Mouse (Mus musculus): ENCODE results near the gene Tmem107.

The Tmem107 gene

DNA sequence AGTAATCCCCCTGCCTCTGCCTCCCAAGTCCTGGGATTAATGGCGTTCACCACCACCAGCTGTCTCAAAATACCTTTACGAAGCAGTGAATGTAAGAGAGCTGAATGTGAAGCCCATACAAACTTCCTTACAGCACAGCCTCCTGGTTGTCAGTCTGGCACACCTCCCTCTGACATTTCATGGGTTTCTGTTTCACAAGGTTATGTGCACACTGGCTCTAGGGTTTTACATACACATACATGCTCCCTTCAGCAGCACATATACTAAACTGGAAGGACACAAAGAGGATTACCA, 4.1 kb downstream of the Tmem107 start:
- no peak for DNase-seq (ENCODE audit: low spot score in 2 of 2)

DNA sequence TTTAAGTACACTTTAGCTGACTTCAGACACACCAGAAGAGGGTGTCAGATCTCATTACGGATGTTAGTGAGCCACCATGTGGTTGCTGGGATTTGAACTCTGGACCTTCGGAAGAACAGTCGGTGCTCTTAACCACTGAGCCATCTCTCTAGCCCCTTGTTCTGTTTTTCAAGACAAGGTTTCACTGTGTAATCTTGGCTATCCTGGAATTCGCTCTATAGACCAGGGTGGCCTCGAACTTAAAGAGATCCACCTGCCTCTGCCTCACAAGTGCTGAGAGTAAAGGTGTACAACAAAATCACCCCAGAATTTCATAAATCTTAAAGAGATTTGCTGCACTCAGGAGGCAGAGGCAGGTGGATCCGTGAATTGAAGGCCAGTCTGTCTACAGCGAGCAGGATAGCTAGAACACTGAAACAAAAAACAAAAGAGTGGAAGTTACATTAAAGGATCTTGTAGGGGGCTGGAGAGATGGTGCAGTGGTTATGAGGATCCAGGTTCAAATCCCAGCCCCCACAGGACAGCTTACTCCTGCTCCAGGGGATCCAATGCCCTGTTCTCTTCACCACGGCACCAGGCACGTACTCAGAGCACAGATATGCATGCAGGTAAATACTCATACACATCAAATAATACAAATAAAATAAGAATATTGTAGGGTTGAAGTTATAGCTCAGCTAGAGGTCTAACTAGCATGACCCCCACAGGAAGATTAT, 5.3 kb downstream of the Tmem107 start:
- no peak for DNase-seq (ENCODE audit: low spot score in 2 of 2)

DNA sequence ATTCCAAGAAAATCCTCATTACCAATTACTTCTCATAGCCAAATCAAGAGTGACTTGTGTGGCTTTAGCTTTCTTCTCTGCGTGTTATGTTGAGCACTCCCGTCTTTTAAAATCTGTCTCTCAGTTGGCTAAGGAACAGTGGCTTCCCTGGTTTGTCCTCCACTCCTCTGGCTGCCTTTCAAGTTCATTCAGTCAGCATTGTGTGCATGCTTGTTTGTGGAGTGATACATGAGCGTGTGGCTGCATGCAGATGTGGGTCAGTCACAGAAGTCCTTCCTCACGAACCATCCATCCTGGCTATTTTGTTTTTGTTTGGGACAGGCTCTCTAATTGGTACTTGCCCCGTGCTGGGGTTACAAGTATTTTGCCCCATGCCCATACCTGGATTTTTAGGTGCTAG, 6.0 kb downstream of the Tmem107 start:
- no peak for DNase-seq (ENCODE audit: low spot score in 2 of 2)

DNA sequence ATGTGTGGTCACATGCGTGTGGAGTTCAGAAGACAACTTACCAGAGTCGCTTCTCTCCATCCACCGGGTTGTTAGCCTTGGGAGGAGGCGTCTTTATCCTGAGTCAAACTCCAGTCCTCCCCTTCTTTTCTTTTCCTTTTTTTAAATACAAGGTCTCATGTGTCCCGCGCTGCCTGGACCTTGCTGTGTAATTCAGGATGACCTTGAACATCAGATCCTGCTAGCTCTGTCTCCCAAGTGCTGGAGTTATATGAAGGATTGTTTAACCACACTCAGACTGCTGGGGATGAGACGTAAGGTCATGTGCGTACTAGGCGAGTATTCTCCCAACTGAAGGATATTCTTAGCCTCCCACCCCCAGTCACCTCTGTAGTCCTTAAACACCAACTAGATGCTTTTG, 6.7 kb downstream of the Tmem107 start:
- DNase-seq (ENCODE audit: low spot score in 2 of 2), result no peak

DNA sequence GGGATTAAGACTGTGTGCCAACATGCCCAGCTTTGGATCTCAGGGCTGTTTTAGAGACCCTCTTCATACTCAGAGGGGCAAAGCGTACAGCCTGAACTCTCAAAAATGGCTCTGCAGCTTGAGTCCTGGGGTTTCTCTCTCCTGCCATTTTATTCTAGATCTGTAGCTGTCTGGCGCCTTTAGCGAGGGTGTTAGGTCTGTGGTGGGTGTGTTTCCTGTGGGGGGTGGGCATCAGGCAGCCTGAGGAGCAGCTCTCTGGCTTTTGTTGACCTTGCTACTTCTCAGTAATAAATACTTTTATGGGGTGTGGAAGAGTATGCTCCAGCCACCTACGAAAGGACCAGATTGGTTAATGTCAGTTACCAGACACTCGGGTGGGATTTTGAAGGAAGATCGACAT, 7.4 kb downstream of the Tmem107 start:
- no peak for DNase-seq (ENCODE audit: low spot score in 2 of 2)

- DNase-seq (ENCODE audit: low spot score in 2 of 2), result peak; percentile 82
These were observed 8.3 kb downstream of the Tmem107 start for GRCm38 (mm10) chr11:69078805-69079438.

- DNase-seq (ENCODE audit: low spot score in 2 of 2), result no peak
These were observed 9.7 kb downstream of the Tmem107 start for GRCm38 (mm10) chr11:69080102-69080854.

GRCm38 (mm10) chr11:69080855-69081222, 10.2 kb downstream of the Tmem107 start:
- DNase-seq (ENCODE audit: low spot score in 2 of 2), result no peak

GRCm38 (mm10) chr11:69081613-69082012, 11.0 kb downstream of the Tmem107 start:
- no peak for DNase-seq (ENCODE audit: low spot score in 2 of 2)

GRCm38 (mm10) chr11:69085608-69086007, 15.0 kb downstream of the Tmem107 start:
- DNase-seq (ENCODE audit: low spot score in 2 of 2), result no peak

GRCm38 (mm10) chr11:69086390-69086789, 15.8 kb downstream of the Tmem107 start:
- DNase-seq (ENCODE audit: low spot score in 2 of 2), result no peak

GRCm38 (mm10) chr11:69087082-69087481, 16.5 kb downstream of the Tmem107 start:
- no peak for DNase-seq (ENCODE audit: low spot score in 2 of 2)

DNA sequence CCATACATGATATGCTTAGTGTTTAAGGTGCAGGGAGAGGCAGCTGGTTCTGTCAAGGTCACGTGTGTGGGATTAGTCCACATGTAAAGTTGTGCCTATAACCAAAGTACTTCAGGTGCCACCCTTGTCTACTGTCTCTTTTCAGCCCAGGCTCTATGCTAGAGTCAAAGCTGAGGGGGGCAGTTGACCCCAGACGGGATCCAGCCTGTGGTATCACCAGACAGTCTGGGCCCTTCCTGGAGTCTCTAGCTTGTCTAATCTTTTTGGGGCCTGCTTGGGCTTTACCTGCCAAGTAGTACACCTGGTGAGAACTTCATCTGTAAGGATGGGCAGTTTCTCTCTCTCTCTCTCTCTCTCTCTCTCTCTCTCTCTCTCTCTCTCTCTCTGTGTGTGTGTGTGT, 17.0 kb downstream of the Tmem107 start:
- no peak for DNase-seq (ENCODE audit: low spot score in 2 of 2)

DNA sequence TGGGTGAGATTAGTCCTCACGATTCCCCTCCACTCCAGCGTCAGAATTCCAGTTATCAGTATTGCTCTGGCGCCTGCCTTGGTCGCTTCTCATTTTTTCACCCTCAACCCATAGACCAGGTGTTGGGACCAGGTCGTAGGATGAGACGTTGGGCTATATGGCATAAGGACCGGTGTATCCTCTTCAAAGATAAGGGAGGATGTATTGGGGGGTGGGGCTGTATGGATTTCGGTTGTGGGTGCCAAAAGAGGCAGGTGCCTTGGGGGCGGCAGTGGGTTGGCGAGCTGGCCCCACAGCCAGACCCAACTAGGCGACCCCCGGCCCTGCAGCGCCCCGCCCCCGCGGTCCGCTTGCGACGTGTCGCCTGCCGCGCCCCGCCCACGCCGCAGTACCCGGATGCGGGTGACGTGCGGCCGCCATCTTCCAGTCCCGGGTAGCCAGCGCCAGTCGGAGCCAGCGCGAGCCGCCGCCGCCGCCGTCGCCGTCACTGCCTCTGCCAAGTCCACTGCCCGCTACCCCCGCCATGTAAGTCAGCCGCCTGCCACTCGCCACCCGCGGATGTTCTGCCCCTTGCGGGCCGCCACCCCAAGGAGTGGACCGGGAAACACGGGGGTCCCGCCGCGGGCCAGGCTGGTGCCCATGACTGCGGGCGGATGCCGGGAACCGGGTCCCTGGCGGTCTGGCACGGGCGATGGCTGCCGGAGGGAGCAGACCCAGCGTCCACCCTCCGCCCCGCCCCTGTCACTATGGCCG, 17.7 kb downstream of the Tmem107 start, which contains the start of gene Vamp2:
Vamp2 (plus strand) TSS at position 388 of the 753 bp plus-strand sequence.
- peak; percentile 84 to 86 for DNase-seq (ENCODE audit: low spot score in 2 of 2)

DNA sequence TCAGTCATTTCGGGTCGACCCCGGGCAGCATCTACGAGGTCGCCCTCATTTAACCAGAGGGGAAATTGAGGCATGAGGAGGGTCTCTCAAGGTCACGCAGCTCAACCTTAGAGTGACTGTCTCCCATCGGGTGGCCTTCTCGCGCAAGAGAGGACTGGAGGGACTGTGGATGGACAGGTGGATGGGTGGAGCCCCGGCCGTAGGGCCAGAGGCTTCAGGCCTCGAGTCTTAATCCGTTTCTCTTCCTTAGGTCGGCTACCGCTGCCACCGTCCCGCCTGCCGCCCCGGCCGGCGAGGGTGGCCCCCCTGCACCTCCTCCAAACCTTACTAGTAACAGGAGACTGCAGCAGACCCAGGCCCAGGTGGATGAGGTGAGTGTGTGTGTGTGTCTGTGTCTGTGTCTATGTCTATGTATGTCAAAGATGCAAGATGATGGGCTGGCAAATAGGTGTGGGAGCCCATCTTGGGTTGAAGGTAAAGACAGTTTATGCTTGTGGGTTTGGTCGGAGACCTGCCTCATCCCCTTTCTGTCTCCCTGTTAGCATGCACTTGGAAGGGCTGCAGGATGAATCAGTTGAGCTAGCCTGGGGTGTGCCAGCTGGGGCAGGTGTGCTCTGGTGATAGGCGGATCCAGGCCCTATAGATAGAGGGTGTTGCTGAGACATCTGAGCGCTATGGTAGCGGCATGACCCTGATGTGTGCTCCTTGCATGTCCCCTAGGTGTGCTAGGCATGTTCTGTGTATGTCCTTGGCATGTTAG, 18.4 kb downstream of the Tmem107 start:
- peak in 1 of 2 experiments; percentile 58 for DNase-seq (ENCODE audit: low spot score in 2 of 2)

GRCm38 (mm10) chr11:69089616-69090290, 19.1 kb downstream of the Tmem107 start:
- no peak for DNase-seq (ENCODE audit: low spot score in 2 of 2)

DNA sequence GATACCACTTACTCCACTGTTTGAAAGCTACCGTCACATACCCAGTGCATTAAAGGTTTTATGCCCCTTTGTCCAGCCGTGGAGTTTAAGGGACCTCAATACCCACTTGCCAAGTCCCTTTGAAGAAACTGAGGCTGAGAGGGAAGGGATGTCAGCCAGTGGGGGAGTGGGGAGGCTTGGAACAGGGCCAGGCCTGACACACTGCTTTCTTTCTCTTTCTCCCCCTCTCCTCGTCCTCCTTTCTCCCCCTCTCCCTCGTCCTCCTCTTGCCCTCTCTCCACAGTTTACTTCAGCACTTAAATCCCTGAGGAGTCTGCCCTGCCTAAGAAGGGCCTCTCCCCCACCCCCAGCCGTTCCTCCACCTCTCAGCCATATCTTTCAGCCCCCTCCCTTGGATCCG, 19.8 kb downstream of the Tmem107 start:
- DNase-seq (ENCODE audit: low spot score in 2 of 2), result no peak

GRCm38 (mm10) chr11:69091566-69092385, 21.2 kb downstream of the Tmem107 start:
- DNase-seq (ENCODE audit: low spot score in 2 of 2), result no peak

DNA sequence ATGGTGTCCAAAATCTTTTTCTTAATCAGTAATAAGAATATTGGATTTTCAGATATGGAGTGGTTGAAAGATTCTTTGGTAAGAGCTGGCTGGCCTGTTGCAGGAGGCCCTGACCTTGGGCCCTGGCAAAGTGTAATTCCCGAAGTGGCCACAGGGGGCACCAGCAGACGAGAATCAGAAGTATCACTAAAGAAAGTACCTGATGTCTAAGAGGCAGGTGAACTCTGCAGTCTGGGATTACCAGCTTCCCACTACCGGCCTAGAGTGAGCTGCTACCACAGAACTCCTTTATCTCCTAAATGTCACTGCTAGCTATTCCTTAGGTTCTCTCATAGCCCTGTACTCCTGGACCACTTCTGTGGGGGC, 21.8 kb downstream of the Tmem107 start:
- peak; percentile 80 to 86 for DNase-seq (ENCODE audit: low spot score in 2 of 2)

DNA sequence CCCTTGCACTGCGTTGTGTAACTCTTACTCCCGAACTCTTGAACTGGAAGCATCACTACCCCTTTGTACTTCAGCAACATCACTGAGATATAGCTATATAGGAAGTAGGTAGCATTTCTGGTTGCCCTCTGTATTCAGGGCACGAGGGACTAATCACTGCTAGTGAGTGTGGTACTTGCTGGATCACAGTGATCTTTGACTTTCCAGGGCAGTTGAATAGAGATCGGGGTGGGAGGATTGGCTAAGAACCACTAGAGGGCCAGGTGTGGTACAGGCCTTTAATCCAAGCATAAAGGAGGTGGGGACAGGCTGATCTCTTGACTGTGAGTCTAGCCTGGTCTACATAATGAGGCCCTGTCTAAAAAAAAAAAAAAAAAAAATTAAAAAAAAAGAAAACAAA, 22.3 kb downstream of the Tmem107 start:
- no peak for DNase-seq (ENCODE audit: low spot score in 2 of 2)

All from spleen, postnatal 36 days (tissue).